Mouse (Mus musculus) adrenal gland, adult 2 months (tissue): ENCODE results near the gene Gm13290. TPM values are rescaled to one million over a fixed set of nuclear protein-coding genes. Genes with fewer than 3 reads are reported as not detected.
"Not testable (repeated sequence)": the region's sequence is repeated elsewhere in the genome, so short reads cannot be mapped to it uniquely, and the experiment has no call there.

Source experiments
- DNase-seq: peaks from one replicate; pipeline ENCODE4 v3.0.0; 2021
- long read RNA-seq: library from polyadenylated mRNA; stranded (forward); transcript quantifications from one replicate; pipeline ENCODE4 v2.0.0, GENCODE M21; 2021
- polyA plus RNA-seq: library from polyadenylated mRNA; depleted of rRNA; stranded (reverse); fragments of >200 nt; gene quantifications from 2 replicates; pipeline ENCODE4 v1.2.3, GENCODE M21; 2012; rRNA removed
- total RNA-seq, 2 experiments: library from RNA; stranded (reverse); gene quantifications; 2 replicates each; pipeline ENCODE4 v1.2.3; 2021

Gm13290 gene
- not detected for total RNA-seq
- not detected in 2 replicates for polyA plus RNA-seq
- long read RNA-seq = 0 reads

DNA sequence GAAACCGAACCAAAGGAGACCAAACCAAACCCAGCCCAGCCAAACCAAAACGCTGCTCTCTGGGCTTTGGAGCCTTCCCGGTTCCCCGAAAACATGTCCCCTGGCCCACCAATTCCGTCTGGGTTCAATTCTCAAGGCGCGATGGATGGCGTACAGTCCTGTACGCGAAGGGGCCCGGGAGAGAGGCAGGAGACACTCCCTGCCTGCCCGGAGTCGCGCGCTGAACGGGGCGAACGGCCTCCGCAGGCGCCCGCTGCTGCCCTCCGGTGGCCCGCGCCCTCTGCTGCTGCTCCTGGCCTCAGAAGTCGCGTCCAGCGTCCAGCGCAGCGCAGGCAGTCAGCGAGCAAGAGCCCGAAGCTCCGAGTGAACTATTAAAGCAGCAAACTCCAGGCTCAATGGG, at the start of gene Gm13290:
Gene Gm13290 (plus strand): TSS at position 301 of the 400 bp plus-strand sequence.
- not testable (repeated sequence) for DNase-seq

DNA sequence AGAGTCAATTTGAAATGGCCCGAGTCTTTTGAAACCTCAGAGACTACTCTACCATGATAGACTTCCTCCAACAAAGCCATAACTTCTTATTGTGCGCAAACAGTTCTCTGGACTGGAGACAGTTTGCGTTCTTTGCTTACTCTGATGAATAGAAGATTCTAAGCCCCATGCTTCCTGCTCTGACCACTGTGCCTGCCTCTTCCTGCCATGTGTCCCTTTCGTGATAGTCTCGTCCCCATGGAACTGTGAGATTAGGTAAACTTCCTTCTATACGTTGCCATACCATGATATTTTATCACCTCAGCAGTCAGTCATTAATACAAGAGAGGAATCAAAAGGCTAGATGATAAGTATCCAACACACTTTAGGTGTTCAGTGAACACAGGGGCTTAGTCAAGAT, 46.9 kb upstream of the Gm13290 start:
- DNase-seq = no peak

DNA sequence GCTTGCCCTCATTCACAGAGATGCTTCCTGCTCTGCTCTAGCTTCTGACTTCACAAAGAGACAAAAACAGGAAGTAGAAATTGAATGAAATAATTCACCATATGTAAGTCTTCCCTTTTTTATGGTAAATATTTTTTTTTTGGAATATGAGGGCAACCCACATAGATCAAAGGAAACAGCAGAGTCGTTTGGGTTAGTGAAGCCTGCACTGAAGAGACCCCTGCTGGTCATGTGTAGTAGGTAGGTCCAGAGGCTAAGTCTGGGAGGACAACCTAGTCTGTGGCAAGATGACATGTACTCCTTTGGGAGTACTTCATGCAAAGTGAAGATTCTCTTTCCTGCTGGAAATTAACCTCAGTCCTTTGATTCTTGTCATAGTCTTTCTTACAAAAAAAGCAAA, 46.3 kb upstream of the Gm13290 start:
- DNase-seq = peak; percentile 33

DNA sequence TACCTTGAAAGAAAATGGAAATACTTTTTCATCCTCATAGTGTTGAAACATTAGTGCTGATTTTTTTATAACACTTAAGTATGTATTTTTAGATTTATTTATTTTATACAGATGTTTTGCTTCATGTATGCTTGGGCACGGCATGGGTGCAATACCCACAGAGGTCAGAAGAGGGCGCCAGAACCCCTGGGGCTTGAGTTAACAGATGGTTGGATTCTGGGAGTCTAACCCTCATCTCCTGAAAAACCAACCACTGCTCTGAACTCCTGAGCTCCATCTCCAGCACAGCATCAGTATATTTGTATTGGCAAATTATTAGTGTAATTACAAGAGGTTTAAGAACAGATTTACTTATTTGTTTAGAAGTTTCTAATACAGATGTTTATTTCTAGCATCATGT, 35.2 kb upstream of the Gm13290 start:
- peak; percentile 70 for DNase-seq

DNA sequence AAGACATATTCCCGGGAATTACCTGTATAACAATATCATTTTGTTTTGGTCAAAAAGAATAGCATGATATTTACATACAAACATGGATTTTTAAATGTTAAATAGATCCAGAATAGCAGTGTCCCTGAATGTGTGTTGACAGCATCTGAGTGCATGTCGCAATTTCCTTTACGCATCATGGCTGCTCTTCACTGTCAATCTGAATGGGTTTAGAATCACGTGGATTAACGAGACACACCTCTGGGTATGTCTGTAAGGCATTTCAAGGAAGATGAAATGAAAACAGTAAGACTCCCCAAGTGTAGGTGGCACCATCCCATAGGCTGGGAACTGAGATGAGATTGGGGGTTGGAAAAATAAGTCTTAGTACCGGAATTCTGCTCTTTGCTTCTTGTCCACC, 34.6 kb upstream of the Gm13290 start:
- DNase-seq = no peak

DNA sequence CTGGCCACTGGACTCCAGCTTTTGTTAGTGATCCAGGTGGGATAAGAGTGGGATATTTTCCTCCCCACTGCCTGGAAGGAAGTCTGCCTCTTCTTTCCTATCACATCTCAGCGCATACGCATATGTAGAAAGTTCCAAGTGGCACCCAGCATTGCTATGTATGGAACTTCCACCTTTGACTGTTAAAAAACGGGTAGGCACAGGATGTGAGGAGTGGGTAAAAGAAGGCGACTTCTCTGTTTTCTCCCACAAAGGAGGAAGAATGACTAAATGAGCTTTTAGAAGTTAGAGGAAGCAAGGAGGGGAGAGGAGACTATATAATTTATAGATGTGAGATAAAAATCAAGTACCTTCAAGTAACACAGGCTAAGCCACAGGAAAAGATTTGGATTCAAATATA, 32.2 kb upstream of the Gm13290 start:
- no peak for DNase-seq

DNA sequence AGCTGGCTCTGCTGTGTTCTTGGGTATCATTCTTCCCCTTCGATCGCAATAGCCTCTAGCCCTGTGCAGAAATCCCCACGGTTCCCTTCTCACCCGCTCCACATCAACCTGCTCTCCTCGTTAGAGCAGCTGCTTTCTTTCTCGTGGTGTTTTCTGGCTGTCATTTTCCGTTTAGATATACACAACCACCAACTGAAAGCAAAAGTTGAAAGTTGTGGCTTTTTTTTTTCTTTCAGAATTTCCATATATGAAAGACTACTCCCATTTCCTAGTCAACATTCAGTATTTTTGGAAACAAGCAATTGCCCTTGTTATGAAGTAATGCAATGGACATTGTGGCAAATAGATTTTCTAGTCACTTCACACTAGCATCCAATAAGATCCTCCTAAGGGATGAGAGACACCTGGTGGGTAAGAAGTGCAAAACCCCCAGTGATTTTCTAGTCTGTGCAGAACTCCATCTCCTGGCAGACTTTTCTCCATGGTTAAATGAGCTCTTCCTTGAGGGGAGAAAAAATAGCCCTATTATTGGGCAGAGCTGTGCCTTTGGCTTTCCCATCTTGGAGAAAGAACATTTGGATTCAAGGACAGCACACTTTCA, 30.8 kb upstream of the Gm13290 start:
- no peak for DNase-seq

DNA sequence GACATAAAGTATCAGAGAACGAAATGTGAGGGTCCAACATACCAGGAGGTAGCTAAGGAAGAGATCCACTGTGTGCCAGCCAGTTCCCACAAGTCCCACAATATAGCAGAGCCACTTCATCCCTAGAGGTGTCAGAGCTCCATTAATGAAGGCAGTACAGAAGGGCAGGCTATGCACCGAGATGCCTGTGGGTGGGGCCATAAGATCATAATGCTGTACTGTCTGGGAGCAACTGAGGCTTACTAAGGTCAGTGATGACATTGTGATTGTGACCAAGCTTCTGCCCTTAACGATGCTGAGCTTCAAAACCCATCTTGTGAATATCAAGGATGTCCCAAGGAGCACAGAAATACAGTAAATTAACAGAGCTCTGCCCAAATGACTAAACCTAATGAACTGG, 29.4 kb upstream of the Gm13290 start:
- DNase-seq = no peak

DNA sequence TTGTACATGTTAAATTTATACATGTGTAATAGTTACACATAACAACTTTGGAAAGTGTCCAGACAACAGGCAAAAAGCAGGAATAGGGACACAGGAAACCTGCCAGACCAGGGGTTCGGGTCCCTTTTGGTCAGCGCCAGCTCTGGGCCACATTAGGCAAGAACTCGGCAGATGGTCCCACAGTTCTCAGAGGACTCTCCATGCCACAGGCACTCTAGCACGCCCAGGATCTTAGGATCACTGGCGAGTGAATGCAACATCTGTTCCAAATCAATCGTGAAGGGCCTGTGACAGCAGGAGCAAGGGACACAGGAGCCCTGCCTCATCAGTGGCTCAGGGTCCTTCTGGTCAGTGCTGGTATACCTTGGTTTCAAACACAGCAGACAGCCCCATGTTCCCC, 23.7 kb upstream of the Gm13290 start:
- DNase-seq = no peak

DNA sequence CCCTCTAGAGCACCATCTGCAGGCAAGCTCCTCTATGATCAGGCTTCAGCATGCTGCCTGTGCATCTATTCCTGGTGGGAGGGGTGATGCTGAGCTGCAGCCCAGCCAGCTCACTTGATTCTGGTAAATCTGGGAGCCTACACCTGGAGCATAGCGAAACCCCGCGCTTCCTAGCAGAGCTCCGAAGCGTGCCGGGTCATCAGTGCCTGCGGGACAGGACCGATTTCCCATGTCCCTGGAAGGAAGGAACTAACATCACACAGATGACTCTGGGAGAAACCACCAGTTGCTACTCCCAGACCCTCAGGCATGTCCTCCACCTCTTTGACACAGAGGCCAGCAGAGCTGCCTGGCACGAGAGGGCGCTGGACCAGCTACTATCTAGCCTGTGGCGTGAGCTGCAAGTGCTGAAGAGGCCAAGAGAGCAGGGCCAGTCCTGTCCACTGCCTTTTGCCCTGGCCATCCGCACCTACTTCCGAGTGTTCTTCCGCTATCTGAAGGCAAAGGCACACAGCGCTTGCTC, 18.8 kb upstream of the Gm13290 start, which contains the start of gene Gm13271:
Gene Gm13271 (plus strand): TSS at position 51 of the 523 bp plus-strand sequence.
- DNase-seq = peak; percentile 63

DNA sequence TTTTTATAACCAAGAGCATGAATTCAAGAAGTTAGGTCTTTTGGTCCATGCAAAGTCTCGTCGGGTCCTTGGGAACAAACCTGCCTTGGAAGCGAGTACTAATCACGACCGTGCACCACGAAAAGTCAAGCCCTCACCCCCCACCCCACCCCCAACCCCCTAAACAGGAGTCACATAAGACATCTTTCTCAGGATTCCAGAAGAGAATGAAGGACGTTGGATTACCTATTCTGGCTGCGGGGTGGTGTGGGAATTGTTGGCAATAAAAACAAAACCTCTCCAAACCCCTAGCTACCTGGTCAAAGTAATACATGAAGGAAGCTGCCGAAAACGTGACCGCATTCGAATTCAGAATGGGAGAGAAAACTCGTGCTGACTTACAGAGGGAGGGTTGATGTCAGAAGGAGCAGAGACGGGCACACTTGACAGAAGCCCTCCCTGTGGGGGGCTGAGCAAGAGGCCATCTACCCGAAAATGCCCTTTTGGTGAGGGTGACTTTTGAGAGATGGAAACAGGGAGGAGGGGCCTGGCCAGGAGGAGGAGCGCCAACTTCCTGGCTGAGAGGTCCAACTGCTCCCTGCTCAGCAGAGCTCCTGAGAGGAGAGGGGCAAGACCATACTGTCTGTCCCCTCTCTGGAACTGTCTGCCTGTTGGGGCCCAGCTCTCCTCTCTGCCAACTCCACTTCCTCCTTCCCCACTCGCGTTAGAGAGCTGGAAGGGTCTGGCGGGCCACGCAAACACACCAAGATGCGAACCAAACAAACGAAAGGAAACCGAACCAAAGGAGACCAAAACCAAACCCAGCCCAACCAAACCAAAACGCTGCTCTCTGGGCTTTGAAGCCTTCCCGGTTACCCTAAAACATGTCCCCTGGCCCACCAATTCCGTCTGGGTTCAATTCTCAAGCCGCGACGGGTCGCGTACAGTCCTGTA, 16.8 kb upstream of the Gm13290 start:
- DNase-seq = peak; percentile 43

DNA sequence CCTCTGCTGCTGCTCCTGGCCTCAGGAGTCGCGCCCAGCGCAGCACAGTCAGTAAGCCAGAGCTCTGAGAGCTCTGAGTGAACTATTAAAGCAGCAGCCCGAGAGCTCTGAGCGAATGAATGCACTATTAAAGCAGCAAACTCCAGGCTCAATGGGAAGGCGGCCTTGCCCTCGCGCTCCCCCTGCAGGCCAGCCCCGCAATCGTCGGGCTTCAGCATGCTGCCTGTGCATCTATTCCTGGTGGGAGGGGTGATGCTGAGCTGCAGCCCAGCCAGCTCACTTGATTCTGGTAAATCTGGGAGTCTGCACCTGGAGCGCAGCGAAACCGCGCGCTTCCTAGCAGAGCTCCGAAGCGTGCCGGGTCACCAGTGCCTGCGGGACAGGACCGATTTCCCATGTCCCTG, 16.0 kb upstream of the Gm13290 start:
- peak; percentile 92 for DNase-seq

DNA sequence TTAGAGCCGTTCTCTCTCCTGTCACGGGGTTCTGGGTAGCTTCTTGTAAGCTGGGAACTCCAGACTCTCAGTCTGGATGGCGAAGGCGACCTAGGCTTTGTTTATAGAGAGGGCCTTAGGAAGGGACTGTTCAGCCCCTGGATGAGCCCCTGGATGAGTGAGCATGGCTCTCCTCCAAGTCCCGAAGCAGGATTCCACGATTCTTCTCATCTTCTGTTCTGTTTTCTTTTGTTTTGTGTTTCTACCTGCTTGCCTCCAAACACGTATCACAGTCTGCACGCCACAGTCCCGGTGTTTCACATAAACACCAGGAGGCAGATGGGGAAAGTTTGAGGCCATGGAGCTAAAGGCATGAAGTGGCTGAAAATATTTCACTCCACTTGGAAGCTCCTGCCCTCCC, 14.9 kb upstream of the Gm13290 start:
- DNase-seq = not testable (repeated sequence)

DNA sequence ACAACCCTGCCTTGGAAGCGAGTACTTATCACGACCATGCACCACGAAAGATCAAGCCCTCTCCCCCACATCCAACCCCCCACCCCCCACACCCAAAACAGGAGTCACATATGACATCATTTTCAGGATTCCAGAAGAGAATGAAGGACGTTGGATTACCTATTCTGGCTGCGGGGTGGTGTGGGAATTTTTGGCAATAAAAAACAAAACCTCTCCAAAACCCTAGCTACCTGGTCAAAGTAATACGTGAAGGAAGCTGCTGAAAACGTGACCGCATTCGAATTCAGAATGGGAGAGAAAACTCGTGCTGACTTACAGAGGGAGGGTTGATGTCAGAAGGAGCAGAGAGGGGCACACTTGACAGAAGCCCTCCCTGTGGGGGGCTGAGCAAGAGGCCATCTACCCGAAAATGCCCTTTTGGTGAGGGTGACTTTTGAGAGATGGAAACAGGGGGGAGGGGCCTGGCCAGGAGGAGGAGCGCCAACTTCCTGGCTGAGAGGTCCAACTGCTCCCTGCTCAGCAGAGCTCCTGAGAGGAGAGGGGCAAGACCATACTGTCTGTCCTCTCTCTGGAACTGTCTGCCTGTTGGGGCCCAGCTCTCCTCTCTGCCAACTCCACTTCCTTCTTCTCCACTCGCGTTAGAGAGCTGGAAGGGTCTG, 13.9 kb upstream of the Gm13290 start, which contains the start of gene Gm13283:
Gene Gm13283 (plus strand): TSS at position 510 of the 659 bp plus-strand sequence.
- peak; percentile 26 for DNase-seq

DNA sequence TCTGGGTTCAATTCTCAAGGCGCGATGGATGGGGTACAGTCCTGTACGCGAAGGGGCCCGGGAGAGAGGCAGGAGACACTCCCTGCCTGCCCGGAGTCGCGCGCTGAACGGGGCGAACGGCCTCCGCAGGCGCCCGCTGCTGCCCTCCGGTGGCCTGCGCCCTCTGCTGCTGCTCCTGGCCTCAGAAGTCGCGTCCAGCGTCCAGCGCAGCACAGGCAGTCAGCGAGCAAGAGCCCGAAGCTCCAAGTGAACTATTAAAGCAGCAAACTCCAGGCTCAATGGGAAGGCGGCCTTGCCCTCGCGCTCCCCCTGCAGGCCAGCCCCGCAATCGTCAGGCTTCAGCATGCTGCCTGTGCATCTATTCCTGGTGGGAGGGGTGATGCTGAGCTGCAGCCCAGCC, 13.2 kb upstream of the Gm13290 start:
- peak; percentile 90 for DNase-seq

DNA sequence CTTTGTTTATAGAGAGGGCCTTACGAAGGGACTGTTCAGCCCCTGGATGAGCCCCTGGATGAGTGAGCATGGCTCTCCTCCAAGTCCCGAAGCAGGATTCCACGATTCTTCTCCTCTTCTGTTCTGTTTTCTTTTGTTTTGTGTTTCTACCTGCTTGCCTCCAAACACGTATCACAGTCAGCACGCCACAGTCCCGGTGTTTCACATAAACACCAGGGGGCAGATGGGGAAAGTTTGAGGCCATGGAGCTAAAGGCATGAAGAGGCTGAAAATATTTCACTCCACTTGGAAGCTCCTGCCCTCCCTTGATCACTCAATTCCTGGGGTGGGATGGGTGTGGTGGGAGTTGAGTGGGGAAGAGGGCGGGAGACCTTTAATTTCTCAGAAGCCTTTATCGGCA, 11.9 kb upstream of the Gm13290 start:
- peak; percentile 45 for DNase-seq

DNA sequence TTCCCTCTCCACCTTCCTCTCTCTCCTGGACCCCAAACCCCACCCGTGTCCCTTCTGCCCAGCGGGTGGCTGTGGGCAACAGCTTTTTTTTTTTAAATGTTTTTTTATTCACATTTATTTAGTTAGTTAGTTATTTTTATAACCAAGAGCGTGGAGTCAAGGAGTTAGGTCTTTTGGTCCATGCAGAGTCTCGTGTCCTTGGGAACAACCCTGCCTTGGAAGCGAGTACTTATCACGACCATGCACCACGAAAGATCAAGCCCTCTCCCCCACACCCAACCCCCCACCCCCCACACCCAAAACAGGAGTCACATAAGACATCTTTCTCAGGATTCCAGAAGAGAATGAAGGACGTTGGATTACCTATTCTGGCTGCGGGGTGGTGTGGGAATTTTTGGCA, 11.3 kb upstream of the Gm13290 start:
- not testable (repeated sequence) for DNase-seq

DNA sequence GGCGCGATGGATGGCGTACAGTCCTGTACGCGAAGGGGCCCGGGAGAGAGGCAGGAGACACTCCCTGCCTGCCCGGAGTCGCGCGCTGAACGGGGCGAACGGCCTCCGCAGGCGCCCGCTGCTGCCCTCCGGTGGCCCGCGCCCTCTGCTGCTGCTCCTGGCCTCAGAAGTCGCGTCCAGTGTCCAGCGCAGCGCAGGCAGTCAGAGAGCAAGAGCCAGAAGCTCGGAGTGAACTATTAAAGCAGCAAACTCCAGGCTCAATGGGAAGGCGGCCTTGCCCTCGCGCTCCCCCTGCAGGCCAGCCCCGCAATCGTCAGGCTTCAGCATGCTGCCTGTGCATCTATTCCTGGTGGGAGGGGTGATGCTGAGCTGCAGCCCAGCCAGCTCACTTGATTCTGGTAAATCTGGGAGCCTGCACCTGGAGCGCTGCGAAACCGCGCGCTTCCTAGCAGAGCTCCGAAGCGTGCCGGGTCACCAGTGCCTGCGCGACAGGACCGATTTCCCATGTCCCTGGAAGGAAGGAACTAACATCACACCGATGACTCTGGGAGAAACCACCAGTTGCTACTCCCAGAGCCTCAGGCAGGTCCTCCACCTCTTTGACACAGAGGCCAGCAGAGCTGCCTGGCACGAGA, 10.1 kb upstream of the Gm13290 start:
- DNase-seq = peak; percentile 86

DNA sequence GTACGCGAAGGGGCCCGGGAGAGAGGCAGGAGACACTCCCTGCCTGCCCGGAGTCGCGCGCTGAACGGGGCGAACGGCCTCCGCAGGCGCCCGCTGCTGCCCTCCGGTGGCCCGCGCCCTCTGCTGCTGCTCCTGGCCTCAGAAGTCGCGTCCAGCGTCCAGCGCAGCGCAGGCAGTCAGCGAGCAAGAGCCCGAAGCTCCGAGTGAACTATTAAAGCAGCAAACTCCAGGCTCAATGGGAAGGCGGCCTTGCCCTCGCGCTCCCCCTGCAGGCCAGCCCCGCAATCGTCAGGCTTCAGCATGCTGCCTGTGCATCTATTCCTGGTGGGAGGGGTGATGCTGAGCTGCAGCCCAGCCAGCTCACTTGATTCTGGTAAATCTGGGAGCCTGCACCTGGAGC, 3.0 kb downstream of the Gm13290 start, which contains the start of gene Gm13289:
Gene Gm13289 (plus strand): TSS at position 301 of the 400 bp plus-strand sequence.
- not testable (repeated sequence) for DNase-seq

DNA sequence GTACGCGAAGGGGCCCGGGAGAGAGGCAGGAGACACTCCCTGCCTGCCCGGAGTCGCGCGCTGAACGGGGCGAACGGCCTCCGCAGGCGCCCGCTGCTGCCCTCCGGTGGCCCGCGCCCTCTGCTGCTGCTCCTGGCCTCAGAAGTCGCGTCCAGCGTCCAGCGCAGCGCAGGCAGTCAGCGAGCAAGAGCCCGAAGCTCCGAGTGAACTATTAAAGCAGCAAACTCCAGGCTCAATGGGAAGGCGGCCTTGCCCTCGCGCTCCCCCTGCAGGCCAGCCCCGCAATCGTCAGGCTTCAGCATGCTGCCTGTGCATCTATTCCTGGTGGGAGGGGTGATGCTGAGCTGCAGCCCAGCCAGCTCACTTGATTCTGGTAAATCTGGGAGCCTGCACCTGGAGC, 5.9 kb downstream of the Gm13290 start, which contains the start of gene Gm13272:
Gene Gm13272 (plus strand): TSS at position 301 of the 400 bp plus-strand sequence.
- not testable (repeated sequence) for DNase-seq

DNA sequence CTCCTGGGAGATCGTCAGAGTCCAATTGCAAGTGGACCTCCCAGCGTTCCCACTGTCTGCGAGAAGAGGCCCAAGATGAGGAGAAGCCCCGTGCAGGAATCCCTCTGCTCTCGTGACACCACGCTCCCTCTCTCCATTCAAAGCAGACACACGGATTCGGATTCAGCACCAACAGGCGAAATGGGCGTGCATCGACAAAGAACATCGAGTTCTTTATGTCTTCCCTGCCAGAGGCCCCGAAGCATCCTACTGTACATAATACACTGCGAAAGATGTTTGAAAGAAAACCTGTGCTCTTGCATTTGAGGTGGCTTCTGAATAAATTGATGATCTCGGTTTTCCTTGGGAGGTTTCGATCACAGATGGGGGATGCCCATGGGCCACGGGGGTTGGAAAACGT, 6.7 kb downstream of the Gm13290 start:
- DNase-seq = not testable (repeated sequence)

DNA sequence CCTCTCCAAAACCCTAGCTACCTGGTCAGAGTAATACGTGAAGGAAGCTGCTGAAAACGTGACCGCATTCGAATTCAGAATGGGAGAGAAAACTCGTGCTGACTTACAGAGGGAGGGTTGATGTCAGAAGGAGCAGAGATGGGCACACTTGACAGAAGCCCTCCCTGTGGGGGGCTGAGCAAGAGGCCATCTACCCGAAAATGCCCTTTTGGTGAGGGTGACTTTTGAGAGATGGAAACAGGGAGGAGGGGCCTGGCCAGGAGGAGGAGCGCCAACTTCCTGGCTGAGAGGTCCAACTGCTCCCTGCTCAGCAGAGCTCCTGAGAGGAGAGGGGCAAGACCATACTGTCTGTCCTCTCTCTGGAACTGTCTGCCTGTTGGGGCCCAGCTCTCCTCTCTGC, 8.2 kb downstream of the Gm13290 start, which contains the start of gene Ifnz:
Gene Ifnz (plus strand): TSS at position 301 of the 400 bp plus-strand sequence.
- not testable (repeated sequence) for DNase-seq
